Mouse (Mus musculus): ENCODE results near the gene Camk2g.

Gene Camk2g

GRCm38 (mm10) chr14:20748388-20748787 is 45.5 kb downstream of the Camk2g start:
- intact Hi-C loops (cut with DNase I) = no loop called here

GRCm38 (mm10) chr14:20746935-20747334 is 47.0 kb downstream of the Camk2g start:
- intact Hi-C loops (cut with DNase I) = no loop called here

GRCm38 (mm10) chr14:20743614-20744013 is 50.3 kb downstream of the Camk2g start:
- intact Hi-C loops (cut with DNase I) = no loop called here

DNA sequence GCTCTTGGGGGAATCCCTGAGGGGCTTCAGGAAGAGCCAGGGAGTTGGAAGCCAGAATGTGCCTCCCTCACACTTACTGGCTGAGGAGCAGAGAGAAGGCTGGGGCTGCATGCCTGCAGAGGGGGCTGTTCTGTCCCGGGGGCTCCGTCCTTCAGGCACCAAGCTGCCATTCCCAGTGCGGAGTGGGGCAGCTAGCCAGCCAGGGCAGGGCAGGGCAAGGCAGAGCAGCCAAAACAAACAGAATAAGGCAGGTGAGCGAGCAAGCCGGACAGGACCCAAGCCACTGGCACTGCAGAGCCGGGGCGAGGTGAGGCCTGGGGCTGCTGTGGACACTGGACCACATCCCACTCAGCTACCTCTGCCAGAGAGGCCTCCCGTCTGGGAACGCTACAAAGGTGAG is 52.6 kb downstream of the Camk2g start:
- intact Hi-C loops (cut with DNase I) = no loop called here

DNA sequence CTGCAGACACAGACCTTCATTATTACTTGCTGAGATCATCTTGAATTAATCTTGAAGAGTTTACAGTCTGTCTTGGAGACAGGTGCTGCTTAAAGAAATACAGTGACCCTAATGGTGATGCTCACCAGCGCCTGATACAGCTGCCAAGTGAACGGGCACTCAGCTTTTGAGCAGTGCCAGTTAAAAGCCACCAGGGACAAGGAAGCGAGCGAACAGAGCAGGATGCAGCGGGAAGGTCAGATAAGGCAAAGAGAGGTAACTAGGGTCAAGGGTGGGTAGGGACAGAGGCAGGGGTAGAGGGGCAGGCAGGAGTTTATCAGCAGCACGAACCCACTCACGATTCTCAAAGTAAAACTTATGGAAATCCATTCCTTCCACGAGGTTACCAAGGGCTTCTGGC is 55.4 kb downstream of the Camk2g start:
- intact Hi-C loops (cut with DNase I) = no loop called here

GRCm38 (mm10) chr14:20737306-20737705 is 56.6 kb downstream of the Camk2g start:
- intact Hi-C loops (cut with DNase I) = no loop called here

- intact Hi-C loops (cut with DNase I) = no loop called here
These were observed 57.9 kb downstream of the Camk2g start for GRCm38 (mm10) chr14:20735892-20736390.

GRCm38 (mm10) chr14:20735052-20735451 is 58.8 kb downstream of the Camk2g start:
- intact Hi-C loops (cut with DNase I) = no loop called here

DNA sequence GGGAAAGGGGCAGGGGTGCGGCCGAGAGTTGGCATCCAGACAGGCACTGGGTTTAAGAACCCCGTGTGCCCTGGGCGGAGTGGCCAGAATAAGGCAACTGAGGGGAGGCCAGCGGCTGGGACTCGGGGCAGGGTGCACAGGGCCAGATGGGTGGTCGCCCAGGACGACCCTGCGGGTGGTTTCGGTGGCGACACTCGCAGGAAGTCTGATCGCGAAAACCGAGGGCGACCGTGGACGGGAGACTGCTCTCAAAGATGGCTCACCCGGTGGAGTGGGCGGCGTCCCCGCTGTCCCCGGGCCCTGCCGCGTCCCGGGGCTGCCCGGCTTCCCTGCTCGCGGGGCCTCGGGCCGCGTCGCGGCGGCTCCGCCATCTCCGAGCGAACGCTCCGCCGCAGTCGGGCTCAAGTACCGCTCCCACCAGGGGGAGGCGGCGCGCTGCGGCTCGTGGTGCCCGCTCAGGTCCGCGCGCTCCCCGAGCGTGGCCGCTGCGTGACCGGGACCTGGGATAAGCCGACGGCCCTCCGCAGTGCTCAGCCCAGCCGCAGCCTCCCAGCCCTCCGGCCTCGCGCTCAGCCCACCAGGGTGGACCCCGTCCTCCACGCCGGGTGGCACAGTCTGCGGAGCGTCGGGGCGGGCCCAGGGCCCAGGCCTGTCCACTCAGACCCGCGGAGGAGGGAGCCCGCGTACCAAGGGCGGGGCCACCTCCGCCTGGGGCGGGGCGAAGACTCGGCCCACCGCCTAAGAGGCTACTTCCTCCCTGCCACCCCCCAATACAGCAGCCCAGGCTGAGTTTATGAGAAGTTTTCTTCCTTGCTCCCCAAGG is 59.7 kb downstream of the Camk2g start, which contains the start of gene Ndst2:
Gene Ndst2 (minus strand): TSS at position 611 of the 823 bp plus-strand sequence.
- intact Hi-C loops (cut with DNase I) = no loop called here

GRCm38 (mm10) chr14:20733041-20733951 is 60.6 kb downstream of the Camk2g start:
- intact Hi-C loops (cut with DNase I) = no loop called here

- intact Hi-C loops (cut with DNase I) = no loop called here
These were observed 62.9 kb downstream of the Camk2g start for GRCm38 (mm10) chr14:20730853-20731602.

DNA sequence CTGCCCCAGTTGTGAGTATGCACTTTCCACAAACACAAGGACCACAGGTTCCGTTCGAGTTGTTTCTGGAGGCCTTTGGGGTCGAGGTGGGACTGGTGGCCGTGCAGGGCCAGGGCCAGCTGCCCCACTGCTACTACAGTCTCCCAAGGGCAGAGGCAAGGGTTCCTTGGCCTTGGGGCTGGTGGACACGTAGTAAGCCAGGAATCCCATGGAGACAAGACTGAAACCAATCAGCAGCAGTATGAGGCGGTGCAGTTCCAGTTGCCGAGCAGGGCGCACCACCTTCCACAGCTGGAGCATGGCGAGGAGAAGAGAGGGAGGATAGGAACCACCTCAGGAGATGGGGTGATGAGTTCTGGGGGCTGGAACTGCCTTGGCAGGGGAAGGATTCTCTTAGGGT is 64.0 kb downstream of the Camk2g start:
- intact Hi-C loops (cut with DNase I) = no loop called here

DNA sequence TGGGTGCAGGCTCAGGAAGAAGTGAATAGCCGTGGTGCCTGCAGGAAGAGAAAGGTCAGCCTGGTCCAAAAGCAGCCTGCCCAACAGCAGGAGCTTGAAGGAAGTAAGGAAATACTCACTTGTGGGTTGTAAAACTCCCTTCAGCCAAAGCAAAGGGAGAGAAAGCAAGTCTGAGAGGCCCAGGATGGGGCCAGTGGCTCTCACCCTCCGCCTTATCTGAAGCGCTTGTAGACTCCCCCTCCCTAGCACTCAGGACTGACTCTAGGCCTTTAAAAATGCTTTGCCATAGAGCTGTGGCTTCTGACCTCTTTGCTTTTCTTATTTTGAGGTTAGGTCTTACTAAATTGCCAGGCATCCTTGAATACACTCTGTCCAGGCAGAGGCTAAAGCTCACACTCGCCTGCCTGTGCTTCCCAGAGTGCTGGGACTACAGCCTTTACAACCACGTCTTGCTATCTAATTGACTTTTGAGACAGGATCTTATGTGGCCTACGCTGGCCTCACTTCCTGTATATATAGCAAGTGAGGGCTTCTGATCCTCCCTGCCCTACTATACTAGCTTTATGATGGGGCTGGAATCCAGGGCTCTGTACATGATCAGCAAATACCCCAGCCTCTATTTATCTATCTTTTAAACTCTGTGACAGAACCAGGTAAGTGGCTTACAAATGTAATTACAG is 68.1 kb downstream of the Camk2g start:
- intact Hi-C loops (cut with DNase I) = no loop called here

DNA sequence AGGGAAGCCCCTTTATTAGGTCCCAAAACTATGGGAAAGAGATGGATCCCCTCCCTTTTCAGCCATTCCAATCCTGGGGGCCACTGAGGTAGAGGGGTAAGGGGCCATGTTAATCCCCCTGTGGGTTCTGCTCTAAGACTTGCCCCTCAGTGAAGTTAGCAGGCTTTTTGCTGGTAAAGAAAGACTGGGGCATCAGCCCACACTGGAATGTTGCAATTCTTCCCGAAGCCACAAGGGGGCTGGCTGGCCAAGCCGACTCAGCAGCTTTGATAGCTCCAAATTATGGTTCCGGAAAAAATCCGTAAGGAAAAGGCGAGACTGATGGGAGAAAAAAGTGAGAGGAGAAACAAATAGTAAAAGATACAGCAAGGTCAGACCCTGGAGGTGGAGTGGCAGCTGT is 69.8 kb downstream of the Camk2g start:
- intact Hi-C loops (cut with DNase I) = no loop called here

GRCm38 (mm10) chr14:20723006-20723405 is 70.9 kb downstream of the Camk2g start:
- intact Hi-C loops (cut with DNase I) = no loop called here

GRCm38 (mm10) chr14:20721371-20721770 is 72.5 kb downstream of the Camk2g start:
- intact Hi-C loops (cut with DNase I) = no loop called here

- intact Hi-C loops (cut with DNase I) = no loop called here
These were observed 74.1 kb downstream of the Camk2g start for GRCm38 (mm10) chr14:20719767-20720166.

DNA sequence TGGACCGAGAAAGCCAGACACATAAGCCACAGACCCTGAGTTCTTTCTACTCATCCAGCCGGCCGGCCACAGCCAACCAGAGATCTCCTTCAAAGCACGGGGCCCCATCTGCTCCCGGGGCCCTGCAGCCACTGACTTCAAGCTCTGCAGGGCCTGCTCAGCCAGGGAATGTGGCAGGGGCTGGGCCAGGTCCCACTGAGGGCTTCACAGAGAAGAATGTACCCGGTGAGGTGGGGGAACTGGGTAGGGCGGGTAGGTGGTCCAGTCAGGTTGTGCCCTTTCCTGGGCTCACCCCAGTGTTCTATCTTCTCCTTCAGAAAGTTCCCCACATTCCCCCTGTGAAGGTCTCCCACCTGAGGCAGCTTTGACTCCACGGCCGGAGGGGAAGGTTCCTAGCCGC is 75.4 kb downstream of the Camk2g start:
- intact Hi-C loops (cut with DNase I) = no loop called here

DNA sequence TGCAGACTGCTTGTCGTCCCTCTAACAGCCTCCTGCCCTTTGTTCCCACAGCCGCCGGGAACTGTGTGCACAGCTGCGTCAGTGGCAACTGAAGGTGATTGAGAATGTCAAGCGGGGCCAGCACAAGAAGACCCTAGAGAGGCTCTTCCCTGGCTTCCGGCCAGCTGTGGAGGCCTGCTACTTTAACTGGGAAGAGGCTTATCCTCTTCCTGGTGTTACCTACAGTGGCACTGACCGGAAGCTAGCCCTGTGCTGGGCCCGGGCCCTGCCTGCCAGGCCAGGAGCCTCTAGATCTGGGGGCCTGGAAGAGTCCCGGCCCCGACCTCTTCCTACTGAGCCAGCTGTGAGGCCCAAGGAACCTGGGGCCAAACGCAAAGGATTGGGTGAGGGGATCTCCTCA is 80.1 kb downstream of the Camk2g start:
- intact Hi-C loops (cut with DNase I) = no loop called here

GRCm38 (mm10) chr14:20708239-20708638 is 85.6 kb downstream of the Camk2g start:
- intact Hi-C loops (cut with DNase I) = no loop called here

Measured in adrenal gland (tissue).